Mouse (Mus musculus) urinary bladder, postnatal 14 days (tissue): ENCODE measurements at regions not wholly inside any gene's neighbourhood (a gene's known extent, or its start where the extent isn't known, plus 50 kb on each side); places are given as distances from the start of the nearest gene placed in this dataset.
A peak's percentile ranks its signal among the peaks of the same experiment; 100 is the strongest.
"Not testable (repeated sequence)": the region's sequence is repeated elsewhere in the genome, so short reads cannot be mapped to it uniquely, and the experiment has no call there.

Experiments
- DNase-seq: peaks from one replicate; pipeline ENCODE4 v3.0.0; 2021; ENCODE audit warnings: low spot score

DNA sequence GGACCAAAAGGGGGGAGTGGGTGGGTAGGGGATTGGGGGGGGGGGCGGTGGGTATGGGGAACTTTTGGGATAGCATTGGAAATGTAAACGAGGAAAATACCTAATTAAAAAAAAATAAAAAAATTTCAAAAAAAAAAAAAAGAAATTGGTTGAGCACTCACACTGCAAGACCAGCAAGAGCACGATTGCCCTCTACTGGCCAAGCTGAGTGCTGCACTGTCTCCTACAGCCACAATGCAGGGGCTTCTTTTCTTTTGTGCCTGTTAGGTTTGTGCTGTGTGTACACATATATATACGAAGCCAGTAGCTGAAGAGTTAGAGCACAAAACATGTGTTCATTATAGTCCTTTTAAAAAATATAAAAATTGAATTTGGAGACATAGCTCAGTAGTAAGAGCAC lies 55.6 kb downstream of the Mup20 start:
- DNase-seq = peak; percentile 32

DNA sequence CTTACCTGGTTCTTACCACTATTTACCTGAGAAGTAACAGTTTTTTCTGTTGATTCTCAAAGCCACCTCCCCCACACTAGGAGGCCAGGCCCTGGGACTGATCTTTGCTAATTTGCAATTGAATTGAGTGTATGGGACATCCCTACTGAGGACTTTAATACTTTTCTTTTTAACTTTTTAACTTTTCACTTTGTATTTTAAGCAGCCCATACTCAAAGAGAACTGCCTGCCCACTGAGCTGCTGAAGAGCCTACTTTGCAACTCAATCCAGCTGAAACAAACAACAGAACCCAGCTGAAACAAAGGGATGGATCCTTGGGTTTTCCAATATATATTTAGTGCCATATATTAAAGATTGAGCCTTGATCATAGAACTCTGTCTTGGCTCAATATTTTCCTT lies 64.0 kb downstream of the Mup20 start:
- DNase-seq = not testable (repeated sequence)

GRCm38 (mm10) chr4:61976159-61976558 lies 77.8 kb downstream of the Mup20 start:
- DNase-seq = no peak

DNA sequence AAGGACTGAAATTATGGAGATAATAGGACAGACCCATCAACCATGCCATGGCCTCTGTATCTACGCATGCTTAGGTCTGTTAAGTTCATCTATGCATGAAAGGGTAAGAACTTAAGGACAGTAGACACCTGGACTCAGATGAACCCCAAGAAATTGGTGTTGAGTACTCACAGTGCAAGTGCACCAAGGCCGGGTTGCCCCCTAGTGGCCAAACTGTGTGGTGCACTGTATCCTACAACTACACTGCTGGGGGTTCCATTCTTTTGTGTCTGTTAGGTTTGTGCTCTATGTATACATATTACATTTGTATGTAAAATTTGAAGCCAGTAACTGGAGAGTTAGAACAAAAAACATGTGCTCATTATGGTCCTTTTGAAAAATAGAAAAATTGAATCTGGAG lies 80.7 kb downstream of the Mup20 start:
- DNase-seq = peak; percentile 36

DNA sequence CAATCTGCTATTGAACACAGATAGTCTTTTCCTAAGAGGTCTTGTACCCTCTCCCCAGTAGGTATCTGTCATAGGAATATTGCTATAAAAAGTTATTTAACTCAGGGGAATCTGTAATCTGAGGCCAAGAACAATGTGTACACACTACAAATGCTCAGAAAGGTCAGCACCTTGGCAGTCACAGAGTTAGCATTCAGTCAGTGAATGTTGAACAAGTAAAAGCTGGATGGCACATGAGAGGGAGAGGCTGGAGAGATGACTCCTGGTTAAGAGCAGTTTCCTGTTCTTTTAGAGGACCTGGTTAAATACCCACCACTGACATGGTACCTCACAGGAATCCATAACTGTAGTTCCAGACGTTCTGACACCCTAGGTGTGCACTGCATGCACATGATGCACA lies 84.3 kb downstream of the Mup20 start:
- no peak for DNase-seq

DNA sequence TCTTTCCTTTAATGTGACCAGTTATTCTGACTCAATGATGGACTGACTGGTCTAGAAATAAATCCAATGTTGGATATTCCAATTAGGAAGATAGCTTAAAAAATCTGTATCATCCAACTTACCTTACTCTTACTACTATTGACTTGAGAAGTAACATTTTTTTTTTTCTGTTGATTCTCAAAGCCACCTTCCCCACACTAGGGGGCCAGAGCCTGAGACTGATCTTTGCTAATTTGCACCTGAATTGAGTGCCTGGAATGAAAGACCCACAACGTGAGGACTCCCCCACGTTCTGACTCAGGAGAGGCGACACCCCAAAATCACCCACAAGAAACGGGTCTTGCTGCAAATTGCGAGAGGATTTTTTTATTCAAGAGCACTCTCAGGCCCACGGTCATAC lies 86.3 kb downstream of the Mup20 start:
- DNase-seq = not testable (repeated sequence)

DNA sequence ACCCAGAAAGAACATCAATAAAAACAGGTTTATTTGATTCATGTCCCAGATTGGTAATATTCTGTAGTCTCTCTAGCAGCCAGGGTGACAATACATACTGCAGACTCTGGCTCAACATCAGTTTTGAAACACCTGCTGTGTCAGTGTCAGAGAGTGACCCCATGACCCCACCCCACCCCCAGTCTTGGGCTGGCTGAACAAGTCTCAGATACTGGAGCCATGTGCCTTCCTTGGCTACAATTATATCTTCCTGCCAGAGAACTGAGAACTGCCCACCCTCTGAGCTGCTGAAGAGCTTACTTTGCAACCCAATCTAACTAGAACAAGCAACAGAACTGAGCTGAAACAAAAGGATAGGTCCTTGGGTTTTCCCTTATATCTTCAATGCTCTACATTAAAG lies 91.6 kb downstream of the Mup20 start:
- no peak for DNase-seq
